17 mouse cellular contexts compared by ENCODE assay signal in genomic region chr4:66617101-66617500, GRCm38 (mm10).
"Had no signal": no experiment of that assay in that cellular context is flagged by ENCODE, and none has a peak within 500 bp of the region (broad histone marks: within the 10 kb centered on the region; RNA-seq: fewer than 3 reads in every experiment).

No protein-coding gene starts in this region.

- H3K36me3 ChIP-seq: limb, embryonic 12.5 days; liver, embryonic 13.5 days; midbrain, embryonic 13.5 days; neural tube, embryonic 15.5 days had no signal

- H3K9me3 ChIP-seq: limb, embryonic 12.5 days; liver, embryonic 13.5 days; midbrain, embryonic 13.5 days; neural tube, embryonic 15.5 days had no signal

- H3K4me2 ChIP-seq: limb, embryonic 12.5 days; liver, embryonic 13.5 days; midbrain, embryonic 13.5 days; neural tube, embryonic 15.5 days had no signal

- H3K9ac ChIP-seq: limb, embryonic 12.5 days; liver, embryonic 13.5 days; liver, postnatal 0 days; midbrain, embryonic 13.5 days; neural tube, embryonic 15.5 days had no signal

- H3K27me3 ChIP-seq: limb, embryonic 12.5 days; liver, embryonic 13.5 days; midbrain, embryonic 13.5 days; neural tube, embryonic 15.5 days had no signal

- ATAC-seq: liver, postnatal 0 days; midbrain, embryonic 13.5 days had no signal

- H3K27ac ChIP-seq: kidney, postnatal 0 days; limb, embryonic 12.5 days; liver, embryonic 13.5 days; midbrain, embryonic 13.5 days; neural tube, embryonic 15.5 days; stomach, postnatal 0 days had no signal

- H3K4me3 ChIP-seq: limb, embryonic 12.5 days; liver, embryonic 13.5 days; midbrain, embryonic 13.5 days; myocyte; neural tube, embryonic 15.5 days had no signal

- H3K4me1 ChIP-seq: limb, embryonic 12.5 days; liver, embryonic 13.5 days; midbrain, embryonic 13.5 days; neural tube, embryonic 15.5 days had no signal

- DNase-seq: kidney, adult 9 months; kidney, postnatal 36 days; layer of hippocampus, adult 9-11 months; layer of hippocampus, postnatal 36 days; liver; liver, embryonic 13.5 days; liver, postnatal 0 days; right cerebral cortex, adult 18-20 months; right cerebral cortex, postnatal 25 days; thymus, adult 2 months; thymus, postnatal 25 days had no signal
